Mouse (Mus musculus): ENCODE results near the gene Pex3.
A peak's percentile ranks its signal among the peaks of the same experiment; 100 is the strongest.

Gene Pex3

DNA sequence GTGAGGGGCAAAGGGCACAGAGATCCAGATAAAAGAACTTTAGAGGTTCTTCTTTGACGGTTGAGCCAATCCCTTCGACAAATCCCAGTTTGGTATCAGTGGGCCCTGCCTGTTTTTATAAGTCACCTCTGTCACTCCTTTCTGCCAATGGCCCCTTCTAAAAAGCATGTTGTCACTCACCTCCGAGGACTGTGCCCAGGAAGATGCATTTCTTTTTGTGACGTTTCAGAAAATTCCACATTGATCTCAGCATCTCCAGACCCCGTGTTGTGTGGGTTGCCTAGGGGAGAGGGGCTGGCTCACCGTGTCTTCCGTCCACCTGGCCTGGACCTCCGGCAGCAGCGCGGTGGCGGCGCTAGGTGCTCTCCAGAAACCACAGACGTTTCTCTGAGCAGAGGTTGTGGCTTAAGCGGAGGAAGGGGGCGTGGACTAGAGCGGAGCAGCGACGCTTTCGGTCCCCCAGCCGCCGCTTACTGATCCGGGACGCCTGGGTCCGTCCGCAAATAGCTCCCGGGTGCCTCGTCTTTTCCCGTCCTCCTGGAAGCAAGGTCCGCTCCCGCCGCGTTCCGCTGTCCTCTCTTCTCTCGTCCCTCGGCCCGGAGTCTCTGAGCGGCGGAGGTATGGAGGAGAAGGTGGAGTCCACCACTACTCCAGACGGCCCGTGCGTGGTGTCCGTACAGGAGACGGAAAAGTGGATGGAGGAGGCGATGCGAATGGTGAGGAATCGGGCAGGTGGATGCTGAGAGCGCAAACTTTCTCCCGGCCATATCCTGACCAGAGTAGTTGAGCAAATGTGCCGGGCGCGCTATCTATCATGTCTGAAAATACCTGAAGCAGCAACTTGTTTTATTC lies at the start of gene Pex3, which contains the start of gene Adat2:
Pex3 (minus strand) TSS at position 497 of the 852 bp plus-strand sequence.
Adat2 (plus strand) TSS at position 249 of the 852 bp plus-strand sequence.
- DNase-seq (ENCODE audit: low read depth): peak; percentile 88

DNA sequence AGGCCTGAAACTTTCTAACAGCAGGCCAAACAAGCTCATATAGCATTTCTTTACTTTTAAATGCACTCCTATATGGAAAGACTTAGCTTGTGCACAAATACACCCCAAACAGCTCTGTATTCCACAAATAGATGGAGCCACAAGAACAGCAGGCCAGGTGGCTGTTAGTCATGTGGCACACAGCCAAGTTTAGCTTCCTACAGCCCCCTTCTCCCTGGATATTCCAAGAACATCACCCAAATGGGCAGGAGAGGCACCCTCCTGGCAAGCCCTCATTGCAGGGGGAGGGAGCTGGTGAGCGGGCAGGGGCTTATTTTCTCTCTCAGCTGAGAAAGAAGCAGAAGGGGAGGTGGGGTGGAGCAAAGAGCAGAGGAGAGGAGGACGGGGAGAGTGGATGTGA lies 48.0 kb upstream of the Pex3 start:
- no peak for DNase-seq (ENCODE audit: low read depth)

DNA sequence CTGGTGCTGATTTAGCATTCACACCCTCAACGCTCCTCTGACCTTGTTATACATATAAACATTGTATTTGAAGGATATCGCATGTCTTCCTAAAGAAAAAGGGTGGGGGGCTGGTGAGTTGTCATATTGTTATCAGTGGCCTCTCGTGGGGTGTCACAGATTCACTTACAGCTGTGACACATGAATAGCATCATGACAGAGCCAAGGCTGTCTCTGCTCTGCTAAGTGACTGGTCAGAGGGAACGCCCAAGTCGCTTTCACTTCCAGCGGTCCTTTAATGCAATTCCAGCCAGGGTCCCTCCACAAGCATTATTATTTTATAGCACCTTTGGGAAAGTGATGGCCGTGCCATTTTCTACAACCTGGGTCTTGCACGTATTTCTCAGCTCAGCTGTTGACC lies 44.5 kb upstream of the Pex3 start:
- no peak for DNase-seq (ENCODE audit: low read depth)

DNA sequence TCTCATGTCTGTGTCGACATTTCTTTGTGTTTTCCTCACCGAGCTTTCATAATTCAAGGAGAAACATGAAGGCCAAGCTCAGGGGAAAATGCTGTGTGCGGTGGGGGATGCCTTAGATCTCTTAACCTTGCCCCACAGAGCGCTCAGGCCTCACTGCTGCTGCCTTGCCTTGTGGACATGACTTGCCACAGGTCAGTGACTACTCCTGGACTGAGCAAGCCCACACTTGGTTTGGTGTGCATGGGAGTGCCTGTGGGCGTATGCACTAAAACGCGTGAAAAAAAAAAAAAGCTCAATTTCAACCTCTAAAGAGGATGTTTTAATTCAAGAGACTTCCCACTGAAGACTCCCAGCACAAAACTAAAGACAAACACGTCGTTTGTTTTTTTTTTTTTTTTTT lies 43.9 kb upstream of the Pex3 start:
- DNase-seq (ENCODE audit: low read depth): no peak

DNA sequence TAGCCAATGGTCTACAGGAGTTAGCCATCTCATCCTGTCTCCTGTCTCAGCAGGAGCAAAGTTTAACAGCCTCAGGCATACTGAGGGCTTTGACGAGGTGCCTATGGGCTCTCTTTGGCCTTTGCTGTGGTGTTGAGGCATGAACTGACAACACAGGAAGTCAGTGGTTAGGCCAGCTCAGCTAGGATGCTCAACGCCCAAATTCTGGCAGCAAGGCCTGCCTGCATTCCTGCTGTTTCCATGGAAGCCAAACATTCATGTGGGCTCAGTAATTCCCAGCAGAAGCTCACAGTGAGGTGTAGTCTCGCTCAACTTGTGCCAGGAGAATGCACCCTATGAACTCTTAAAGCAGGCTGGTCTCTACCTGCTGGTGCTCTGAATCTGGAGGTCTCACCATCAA lies 43.1 kb upstream of the Pex3 start:
- no peak for DNase-seq (ENCODE audit: low read depth)

DNA sequence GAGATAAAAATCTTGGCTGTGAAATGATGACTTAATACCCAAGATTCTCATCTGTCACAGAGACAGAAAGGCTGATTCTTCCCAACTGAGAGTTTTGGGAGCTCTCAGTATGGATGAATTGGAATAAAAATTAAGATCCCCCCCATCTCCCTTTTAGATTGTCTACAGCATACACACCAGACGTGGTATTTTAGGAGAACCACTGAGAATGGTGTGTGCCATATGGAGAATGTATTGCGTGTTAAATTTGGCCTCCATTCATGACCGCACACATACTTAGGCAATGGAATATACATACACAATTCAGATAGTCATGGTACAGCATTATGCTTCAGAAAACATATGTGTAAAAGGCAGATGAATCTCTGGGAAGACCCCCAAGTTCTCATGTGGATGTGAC lies 40.6 kb upstream of the Pex3 start:
- DNase-seq (ENCODE audit: low read depth): no peak

DNA sequence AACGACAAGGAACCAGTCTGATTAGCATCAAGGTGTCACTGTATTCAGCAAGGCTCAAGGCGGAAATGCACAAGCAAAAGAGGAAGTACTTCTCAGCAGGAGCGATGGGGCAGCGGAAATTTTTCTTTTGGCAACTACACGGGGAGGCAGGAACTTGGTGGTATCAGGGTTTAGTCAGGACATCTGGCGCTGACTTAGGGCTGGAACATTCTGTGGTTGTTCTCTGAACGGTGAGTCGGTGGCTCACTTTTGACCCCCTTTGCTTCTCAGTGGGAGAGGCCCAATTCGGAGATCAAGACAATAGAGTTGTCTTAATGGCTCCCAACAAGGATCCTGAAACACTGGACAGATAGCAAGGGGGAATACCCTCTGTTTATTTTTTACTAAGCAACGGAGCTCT lies 39.3 kb upstream of the Pex3 start:
- no peak for DNase-seq (ENCODE audit: low read depth)

DNA sequence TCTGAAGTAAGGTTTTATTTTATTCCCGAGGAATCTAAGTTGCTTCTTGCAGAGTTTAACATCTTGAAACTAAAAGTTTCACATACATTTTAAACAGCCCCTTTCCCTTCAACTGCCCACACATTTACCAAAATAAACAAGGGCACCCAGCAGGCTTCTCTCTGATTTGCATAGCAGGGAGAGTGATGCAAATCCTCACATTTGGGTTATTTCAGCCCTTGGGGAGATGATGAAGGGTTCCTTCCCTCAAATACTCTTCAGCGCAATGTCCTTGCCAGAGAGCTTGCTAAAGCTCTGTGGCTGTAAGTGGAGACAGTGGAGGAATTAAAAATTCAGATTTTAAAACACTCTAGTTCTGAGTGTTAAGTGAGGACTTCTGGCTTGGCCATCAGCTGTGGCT lies 35.0 kb upstream of the Pex3 start:
- no peak for DNase-seq (ENCODE audit: low read depth)

DNA sequence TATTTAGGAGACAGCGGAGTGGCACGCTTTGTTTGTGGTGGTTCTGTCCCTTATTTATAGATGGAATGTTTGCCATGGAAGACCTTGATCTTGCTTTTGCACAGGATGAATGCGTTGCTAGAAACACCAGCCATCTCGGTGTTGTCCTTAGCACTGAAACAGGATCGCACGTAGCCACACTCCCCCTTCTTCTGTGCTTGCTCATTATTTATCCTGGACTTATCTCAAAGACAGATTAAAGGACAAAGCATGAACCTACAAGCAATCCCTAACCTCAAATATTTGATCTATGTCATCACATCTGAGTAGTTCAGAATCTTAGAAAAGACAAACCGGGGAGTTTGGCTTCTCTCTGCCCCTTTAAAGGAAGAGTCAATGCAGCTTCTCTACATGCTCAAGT lies 24.2 kb upstream of the Pex3 start:
- no peak for DNase-seq (ENCODE audit: low read depth)

DNA sequence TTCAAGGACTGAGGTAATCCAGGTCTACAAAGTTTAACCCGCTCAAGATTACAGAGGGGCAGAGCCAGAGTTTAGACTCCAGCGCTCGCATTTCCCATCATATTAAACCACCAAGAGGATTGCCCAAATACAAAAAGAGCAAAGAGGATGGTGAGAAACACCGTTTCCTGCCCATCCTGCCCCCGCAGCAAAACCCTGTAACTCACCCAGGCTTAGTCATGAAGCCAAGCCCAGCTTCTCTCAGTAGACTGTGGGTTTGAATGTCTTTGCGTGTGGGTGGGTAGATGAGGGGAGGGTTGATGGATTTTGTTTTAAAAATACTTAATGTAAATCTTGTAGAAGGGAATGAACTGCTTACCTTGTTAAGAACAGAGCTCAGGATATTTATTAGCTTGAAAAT lies 19.5 kb upstream of the Pex3 start:
- no peak for DNase-seq (ENCODE audit: low read depth)

DNA sequence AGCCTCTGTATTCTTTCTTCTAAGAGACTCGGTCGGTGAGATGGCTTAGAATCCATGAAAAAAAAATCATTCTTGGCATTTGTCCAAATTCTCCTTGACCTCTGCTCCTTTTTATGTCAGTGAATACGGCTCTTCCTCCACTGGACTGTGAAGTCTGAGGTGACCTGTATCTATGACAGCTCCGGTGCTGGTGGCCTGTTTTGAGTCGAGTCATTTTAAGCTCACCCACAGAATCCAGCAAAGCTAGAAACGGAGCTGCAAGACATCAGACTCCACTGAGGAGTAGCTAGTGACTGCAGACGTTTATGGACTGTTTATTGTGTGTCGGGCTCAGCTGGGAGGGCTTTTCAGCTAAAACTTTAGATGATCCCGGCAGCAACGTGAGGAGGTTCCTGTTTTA lies 19.1 kb upstream of the Pex3 start:
- no peak for DNase-seq (ENCODE audit: low read depth)

DNA sequence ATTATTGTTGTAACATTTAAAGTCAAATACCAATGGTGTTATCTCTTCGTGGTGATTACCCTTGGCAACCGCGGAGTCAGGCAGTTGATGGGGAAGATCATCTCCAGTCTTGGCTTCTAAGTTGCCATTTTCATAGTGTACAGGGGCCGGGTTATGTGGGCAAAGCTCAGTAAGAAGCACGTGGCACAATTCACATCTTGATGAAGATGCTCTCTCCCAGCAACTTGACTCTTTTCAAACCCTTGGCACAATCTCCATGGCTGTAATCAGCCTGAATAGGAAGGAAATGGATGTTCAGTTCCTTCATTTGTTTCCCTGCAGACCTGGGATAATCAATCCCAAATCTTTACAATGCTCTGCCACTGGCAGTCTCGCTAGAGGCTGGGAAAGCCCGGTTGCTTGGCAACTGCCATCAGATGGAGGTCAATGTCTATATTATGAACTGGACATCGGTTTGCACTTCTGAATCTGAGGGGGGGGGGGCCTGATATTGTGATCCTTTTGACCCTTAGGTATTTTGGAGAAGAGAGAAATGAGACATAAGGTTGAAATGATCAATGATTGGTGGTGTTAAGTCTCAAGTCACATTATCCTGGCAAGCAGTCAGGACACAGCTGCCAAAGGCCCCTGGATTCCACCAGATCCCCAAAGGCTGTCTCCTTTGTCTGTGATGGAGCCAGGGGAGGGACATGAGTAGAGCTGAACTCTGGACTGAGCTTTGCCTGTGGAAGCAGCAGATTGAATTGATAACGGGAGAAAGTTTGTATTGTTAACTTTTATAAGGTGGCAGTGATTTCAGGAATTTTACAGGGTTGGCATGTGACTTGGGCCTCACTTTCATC lies 18.0 kb upstream of the Pex3 start:
- DNase-seq (ENCODE audit: low read depth): no peak

DNA sequence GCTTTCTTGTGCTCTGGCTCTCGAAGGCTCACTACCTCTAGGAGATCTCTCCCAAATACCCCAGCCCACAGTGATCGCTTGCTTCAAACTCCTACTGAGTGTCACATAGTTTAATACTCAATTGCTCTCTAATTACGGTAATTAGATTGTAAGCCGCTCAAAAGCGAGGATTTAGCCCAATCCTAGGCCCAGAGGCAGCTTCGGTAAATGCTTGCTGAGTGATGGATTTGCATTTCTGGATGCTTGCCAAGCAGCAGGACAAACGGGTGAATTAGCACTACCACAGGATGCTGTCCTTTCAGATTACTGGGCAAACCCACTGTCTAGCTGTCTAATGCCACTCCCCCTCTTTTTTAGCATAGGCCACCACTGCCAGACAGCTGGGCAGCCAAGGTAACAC lies 16.9 kb upstream of the Pex3 start:
- no peak for DNase-seq (ENCODE audit: low read depth)

DNA sequence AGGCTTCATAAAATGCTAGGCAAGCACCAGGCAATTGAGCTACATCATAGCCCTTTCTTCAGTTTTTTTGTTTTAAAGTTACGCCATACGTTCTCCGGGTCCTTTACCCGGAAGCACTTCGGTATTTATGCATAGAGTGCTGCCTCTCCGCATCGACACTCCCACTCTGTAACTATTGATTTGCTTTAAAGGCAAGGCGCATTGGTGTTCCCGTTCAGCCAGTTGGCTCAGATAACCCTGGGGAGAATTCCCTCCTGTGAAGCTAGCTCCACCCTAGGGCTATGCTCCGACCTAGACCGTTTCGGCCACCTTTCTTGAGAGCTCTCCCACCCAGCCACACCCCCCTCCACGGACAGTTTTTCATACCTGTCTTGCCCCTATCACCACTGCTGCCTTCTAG lies 13.5 kb upstream of the Pex3 start:
- DNase-seq (ENCODE audit: low read depth): no peak

DNA sequence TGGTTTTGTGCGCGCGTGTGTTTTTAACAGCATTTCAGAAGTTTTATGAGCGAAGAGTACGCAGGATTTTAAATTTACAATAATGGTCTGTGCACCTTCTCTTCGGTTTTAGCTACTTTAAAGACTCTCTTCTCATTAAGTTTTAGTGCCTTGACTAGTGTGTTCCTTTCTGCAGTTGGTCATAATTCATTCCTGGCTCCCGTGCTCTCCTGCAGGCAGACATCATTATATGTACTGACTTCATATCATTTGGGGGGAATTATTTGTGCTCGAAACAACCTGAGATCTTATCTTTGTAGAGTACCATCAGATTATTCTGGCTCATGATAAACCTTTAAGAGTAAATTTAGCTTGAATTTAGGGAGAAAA lies 12.1 kb upstream of the Pex3 start:
- DNase-seq (ENCODE audit: low read depth): no peak

DNA sequence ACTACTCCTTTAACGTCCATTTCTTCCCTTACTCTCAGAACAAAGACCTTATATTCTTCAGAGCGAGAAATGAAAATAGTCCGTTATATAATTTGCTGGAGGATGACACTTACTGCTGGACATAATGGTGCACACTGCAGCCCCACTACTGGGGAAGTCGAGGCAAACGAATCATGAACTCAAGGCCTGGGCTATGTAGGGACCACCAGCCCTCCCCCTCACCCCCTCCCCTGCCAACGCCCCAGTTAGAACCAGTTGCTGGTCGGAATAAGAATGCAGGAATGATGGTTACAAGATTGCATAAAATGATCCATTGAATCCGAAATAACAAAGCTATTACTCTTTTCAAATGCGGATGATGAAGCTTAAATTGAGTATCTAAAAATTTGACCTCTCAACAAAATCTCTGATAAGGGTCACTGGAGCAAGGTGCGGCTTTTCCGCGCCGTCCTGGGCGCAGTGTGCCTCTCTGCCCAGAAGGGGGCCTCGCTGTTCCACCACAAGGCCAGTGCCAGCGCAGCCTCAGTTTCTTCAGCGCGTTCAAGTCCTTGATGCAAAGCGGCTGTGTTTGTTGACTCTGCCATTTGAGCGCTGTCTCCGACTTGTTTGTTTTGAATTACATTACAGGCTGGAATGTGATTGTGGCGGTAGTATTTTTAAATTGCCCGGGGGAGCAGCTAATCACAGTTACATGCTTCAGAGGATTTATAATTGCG lies 11.6 kb upstream of the Pex3 start:
- DNase-seq (ENCODE audit: low read depth): peak; percentile 14

DNA sequence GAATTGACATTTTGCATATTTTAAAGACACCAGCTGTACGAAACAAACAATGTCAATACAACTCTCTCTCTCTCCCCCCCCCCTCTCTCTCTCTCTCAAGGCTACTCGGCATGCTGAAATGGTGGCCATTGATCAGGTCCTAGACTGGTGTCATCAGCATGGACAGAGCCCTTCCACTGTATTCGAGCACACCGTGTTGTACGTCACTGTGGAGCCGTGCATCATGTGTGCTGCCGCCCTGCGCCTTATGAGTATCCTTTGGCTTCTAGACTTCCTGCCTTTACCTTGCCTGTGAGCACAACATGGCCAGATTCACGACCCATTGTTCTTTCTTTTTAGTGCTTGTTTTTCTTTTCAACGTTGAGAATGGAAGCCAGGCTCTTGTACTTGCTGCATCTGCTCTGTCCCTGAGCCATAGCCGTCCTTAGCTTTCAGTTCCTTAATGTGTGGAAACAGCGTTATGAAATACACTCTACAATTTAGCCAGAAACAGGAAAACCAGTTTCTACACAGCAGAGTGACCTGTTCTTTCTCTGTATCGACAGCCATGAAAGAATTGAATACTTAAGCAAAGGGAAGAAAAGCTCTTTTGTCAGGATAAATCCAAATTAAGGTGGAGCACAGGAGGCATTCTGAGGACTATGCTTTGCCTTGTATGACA lies 7.2 kb upstream of the Pex3 start:
- DNase-seq (ENCODE audit: low read depth): no peak

DNA sequence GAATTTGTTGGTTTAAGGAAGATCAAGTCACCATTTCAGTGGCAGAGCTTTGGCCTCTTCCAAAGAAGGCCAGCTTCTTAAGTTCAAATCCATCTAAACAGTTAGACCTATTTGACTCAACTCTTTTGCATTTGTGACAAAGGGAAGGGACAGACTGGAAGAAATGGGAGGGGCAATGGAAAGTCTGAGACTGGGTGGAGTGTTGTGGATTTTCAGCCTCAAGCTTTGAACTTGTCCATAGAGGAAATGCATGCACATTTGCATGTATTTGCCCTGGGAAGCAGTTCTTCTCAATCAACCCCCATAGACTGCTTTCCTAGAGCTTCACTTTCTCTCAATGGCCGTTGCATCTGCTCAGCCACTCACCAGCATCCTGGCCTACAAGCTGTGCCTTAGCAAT lies 1.4 kb upstream of the Pex3 start:
- no peak for DNase-seq (ENCODE audit: low read depth)

DNA sequence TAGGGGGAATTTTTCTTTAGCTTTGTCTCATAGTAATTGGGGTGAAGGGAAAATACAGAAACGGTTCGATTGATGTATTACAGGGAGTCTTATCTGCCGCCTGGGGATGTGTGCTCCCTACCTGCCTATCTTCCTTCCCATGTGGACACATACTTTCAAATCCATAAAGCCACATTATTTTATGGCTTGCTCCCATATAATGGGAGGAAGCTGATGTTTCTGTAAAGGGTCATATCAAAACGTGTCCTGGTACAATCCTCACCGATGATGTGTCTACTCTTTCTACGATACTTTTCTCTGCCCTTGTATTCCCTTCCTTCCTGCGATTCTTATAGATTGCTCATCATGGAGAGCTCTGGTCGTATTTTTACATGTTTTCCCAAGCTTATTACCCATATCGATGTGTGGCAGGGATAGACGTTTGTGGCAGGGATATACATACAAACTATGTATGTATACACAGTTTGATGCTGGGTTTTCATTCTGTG lies 600 bp upstream of the Pex3 start:
- no peak for DNase-seq (ENCODE audit: low read depth)

DNA sequence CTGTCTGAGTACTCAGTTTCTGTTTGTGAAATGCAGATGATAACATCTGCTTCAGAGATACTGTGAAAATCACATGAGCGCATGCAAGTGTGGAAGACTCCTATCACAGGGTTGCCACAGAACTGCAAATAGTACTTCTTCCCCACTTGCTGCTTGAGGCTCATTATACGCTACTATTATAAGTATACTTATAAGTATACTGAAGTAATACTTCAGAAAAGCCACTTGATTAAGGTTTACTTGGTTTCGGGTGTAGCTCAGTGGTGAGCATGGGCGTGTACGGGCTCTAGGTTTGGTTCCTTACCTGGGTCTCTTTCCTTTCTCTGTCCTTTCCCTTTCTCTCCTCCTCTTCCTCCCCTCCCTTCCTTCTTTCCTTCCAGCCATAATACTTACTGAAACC lies 11.2 kb downstream of the Pex3 start:
- no peak for DNase-seq (ENCODE audit: low read depth)

DNA sequence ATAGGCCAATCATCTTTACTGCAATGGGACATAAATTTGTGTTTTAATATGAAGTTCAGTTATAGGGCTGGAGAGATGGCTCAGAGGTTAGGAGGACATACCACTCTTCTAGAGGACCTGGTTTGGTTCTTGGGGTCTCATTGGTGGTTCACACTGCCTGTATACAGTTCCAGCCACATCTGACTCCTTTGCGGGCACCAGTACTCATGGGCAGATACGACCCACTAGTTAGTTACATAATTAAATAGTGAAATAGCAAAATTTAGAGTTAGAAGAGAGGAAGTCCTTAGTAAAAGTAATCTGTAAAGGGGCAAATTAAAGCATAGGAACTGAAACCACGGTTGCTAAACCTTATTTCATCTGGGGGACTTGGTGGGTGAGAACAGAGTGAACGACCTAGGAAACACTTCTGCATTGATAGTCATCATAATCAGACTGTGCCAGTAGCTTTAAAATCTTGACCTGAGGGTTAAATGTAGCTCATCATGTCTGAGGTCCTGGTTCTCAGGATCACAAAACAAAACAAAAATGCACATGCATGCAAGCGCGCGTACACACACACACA lies 13.1 kb downstream of the Pex3 start:
- no peak for DNase-seq (ENCODE audit: low read depth)

DNA sequence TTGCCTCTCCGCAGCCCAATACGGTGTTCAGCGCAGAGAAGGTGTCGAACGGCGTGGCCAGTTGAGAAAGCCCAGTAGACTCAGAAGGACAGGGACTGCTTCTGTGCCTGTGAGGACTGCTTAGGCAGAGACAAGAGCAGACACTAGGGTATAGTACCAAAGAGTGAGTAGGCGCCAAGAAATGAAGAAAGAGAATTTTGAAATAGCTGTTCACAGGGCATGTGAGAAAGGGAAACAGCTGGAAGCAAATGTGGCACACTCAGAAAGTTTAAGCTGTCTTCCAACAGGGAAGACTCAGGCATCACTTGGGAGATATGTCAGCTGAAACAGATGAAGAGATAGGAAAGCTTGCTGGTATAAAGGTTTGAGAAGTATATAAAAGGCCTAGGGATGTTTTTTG lies 16.2 kb downstream of the Pex3 start:
- no peak for DNase-seq (ENCODE audit: low read depth)
